Mouse (Mus musculus): ENCODE measurements at regions not wholly inside any gene's neighbourhood (a gene's known extent, or its start where the extent isn't known, plus 50 kb on each side); places are given as distances from the start of the nearest gene placed in this dataset.

DNA sequence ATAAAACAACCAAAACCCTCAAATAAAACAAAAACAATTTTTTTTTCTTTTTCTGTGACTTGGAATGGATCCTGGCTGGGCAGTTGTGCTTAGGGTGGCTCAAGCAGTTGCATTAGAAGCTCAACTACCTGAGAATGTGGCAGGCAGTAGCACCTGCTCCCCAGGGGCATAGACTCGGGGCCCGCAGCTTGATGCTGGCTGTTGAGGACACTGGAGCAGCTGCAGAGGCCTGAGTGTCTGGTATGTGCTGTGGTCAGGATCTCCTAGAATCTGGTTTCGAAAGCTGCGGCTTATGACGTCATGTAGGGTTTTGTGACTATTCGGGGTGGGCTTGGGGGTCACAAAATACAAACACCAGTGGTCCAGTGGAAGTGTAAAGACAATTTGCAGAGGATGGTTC is 103.7 kb upstream of the Bcor start:
- no peak for DNase-seq
- H3K27ac ChIP-seq, result no peak overlapping the region
- no peaks in the 10 kb centered on the region for H3K27me3 ChIP-seq
- no peak overlapping the region for H3K4me3 ChIP-seq (replicated peaks)
- H3K4me2 ChIP-seq, result no peak overlapping the region
- no peak for ATAC-seq (ENCODE audit: low read depth)
- H3K36me3 ChIP-seq, result no peaks in the 10 kb centered on the region
- WGBS (ENCODE audit: insufficient replicate concordance), result 64% methylated on average over 6 of the region's 6 CpGs
- no peaks in the 10 kb centered on the region for H3K4me1 ChIP-seq (replicated peaks)
- no peak overlapping the region for H3K9ac ChIP-seq
- H3K9me3 ChIP-seq (replicated peaks), result no peaks in the 10 kb centered on the region

DNA sequence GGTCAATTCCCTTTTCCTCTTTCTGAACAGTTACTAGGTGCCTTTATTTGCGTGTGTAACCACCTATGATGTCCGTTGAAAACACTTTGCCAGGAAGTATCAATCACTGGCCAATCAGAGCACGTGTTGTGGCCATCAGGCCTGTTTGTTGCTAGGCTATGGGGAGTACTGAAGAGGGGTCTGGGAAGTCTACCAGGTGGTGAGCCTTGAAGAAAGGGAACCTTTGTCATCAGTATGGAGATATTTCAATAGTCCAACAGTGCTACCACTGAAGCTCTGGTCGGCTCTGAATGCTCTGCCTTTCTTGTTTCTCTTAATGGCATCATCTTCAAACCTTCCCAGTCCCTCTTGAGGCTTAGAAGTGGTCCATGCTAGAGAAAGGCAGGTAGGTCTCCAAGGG is 124.6 kb upstream of the Bcor start:
- 54% methylated on average over 4 of the region's 4 CpGs for WGBS (ENCODE audit: insufficient replicate concordance)
- H3K27ac ChIP-seq, result no peak overlapping the region
- no peak overlapping the region for H3K9ac ChIP-seq
- H3K9me3 ChIP-seq (replicated peaks), result no peaks in the 10 kb centered on the region
- ATAC-seq (ENCODE audit: low read depth), result no peak
- no peak for DNase-seq
- H3K4me1 ChIP-seq (replicated peaks), result peaks cover 3% of the 10 kb centered on the region; the same call in 1 of the 2 replicates
- H3K4me2 ChIP-seq, result no peak overlapping the region
- H3K27me3 ChIP-seq, result peaks cover 16% of the 10 kb centered on the region
- no peaks in the 10 kb centered on the region for H3K36me3 ChIP-seq
- H3K4me3 ChIP-seq (replicated peaks), result no peak overlapping the region

GRCm38 (mm10) chrX:12285141-12285540 is 125.0 kb upstream of the Bcor start:
- H3K4me2 ChIP-seq, result no peak overlapping the region
- no peak overlapping the region for H3K27ac ChIP-seq
- 36% methylated on average over 5 of the region's 5 CpGs for WGBS (ENCODE audit: insufficient replicate concordance)

DNA sequence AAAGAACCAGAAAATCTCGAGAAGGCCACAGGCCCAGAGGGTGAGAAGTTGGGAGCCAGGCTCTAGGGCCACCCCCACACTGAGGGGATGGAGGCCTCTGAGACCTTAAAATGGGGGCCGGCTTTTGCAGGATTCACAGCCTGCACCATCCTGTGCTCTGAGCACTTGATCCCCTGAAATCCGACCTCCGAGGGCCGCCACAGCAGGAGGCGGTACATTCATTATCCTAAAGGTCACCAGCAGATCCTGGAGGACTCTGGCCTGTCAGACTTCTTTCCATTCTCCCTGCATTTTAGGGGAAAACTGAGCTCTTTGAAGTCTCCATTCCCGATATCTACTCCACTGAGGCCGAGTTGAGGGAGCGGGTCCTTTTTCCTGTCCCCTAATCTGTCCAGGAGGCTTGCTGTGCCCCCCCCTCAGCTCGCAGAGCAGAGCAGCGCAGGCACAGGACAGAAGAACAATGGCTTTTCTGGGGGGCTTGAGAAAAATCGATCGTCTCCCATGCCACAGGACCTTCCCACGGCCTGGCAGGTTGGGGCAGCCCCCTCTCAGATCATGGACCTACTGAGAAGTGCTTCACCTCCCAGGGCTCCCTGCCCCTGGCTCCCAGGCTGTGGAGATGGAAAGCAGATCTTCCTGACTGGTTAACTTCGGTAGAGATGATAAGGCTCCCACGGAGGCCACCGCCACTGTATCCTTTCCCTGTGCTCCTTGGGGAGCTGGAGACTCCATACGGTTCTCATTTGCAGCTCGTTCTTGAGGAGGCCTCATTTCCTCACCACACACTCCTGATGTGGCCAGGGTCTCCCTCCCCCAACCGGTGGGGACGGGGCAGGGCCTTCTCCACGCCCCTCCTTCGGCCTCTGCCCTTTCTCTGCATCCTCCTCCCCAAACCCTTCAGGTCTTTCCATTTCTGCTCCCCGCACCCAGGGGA is 126.1 kb upstream of the Bcor start:
- Histone ChIP-seq H3K9ac (no peak overlapping the region), H3K27ac (no peak overlapping the region), H3K9me3 (replicated peaks) (no peaks in the 10 kb centered on the region), H3K27me3 (peaks cover 16% of the 10 kb centered on the region), H3K4me2 (no peak overlapping the region), H3K36me3 (no peaks in the 10 kb centered on the region), H3K4me3 (replicated peaks) (no peak overlapping the region), H3K4me1 (replicated peaks) (peaks cover 3% of the 10 kb centered on the region; the same call in 1 of the 2 replicates)
- DNase-seq (no peak), ATAC-seq (ENCODE audit: low read depth) (no peak)
- 36% methylated on average over 24 of the region's 24 CpGs for WGBS (ENCODE audit: insufficient replicate concordance)

More at GRCm38 (mm10) chrX:12285141-12285540, 125.0 kb upstream of the Bcor start:
- Histone ChIP-seq H3K4me3 (replicated peaks) (no peak overlapping the region), H3K4me1 (replicated peaks) (peaks cover 3% of the 10 kb centered on the region; the same call in 1 of the 2 replicates), H3K9me3 (replicated peaks) (no peaks in the 10 kb centered on the region), H3K27me3 (peaks cover 16% of the 10 kb centered on the region), H3K9ac (no peak overlapping the region), H3K36me3 (no peaks in the 10 kb centered on the region)
- no peak for ATAC-seq (ENCODE audit: low read depth)
- DNase-seq, result no peak

DNA sequence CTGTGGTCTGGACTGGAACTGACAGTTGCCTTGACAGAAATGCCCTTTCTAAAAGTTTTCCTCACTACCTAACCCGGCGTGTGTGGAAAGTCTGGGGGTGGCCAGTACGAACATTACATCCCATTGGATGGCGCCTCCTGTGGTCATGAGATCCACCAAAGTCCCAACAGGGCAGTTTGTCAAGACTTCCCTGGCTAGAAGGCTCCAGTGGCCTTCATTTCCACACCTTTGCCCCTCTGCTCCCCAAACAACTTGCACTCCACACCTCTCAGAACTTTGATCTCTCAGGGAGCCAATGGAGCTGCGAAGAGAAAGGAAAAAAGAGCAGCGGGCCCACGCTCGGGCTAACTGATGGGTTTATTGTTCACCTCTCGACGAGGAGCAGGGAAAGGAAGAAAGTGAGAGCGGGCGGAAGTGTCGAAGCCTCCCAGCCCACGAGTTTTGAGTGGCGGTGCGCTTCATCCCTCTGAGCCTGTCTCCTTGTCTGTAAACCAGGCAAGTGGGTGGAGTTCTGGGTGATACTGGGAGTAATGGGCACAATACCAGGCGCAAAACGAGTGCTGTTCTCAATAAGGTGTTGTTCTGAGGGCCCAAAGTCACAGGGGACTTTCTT is 126.9 kb upstream of the Bcor start:
- whole genome bisulfite sequencing (ENCODE audit: insufficient replicate concordance), result 21% methylated on average over 18 of the region's 18 CpGs
- ATAC-seq (ENCODE audit: low read depth) (no peak), DNase-seq (no peak)
- Histone ChIP-seq H3K36me3 (no peaks in the 10 kb centered on the region), H3K4me3 (replicated peaks) (no peak overlapping the region), H3K27ac (no peak overlapping the region), H3K27me3 (peaks cover 16% of the 10 kb centered on the region), H3K9ac (no peak overlapping the region), H3K9me3 (replicated peaks) (no peaks in the 10 kb centered on the region), H3K4me2 (no peak overlapping the region), H3K4me1 (replicated peaks) (peaks cover 3% of the 10 kb centered on the region; the same call in 1 of the 2 replicates)

DNA sequence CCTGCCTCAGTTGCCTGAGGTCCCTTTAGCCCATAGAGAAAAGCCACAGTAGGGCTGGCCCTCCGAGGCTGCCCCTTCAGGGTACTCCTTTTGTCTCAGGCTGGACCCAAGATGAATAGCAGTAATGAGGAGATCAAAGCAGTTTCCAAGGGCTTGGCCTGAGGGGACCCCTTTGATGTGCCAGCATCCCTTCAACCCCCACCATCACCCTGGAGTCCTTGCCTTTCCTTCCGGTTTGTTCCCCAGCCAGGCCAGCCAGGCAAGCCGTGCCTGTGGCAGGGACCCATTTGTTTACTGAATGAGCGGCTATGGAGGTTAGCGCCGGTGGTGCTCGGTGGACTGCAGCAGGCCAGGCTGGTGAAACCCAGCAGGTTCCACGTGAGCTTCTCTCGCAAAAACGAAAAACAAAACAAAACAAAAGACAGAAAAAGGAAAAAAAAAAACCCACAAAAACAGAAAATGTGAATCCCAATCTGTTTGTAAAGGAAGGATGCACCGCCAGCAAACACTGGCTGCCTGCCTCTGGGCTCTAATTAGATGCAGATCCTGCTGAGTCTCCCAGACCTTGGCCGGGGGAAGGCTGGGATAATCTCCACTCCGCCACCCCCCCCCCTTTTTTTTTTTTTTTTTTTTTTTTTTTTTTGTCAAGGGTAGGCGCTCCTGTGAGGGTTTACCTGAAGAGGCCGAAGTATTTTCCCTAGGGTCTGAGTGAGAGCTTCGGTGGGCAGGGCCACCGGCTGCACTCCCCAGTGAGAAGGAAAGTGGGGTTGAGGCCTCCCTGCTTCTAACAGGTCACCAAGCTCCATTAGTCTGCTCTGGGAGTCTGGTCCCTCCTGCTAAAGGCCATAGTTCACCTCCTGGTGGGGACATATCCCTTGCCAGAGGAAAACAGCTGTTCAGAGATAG is 127.8 kb upstream of the Bcor start:
- no peak overlapping the region for H3K27ac ChIP-seq
- DNase-seq, result no peak

DNA sequence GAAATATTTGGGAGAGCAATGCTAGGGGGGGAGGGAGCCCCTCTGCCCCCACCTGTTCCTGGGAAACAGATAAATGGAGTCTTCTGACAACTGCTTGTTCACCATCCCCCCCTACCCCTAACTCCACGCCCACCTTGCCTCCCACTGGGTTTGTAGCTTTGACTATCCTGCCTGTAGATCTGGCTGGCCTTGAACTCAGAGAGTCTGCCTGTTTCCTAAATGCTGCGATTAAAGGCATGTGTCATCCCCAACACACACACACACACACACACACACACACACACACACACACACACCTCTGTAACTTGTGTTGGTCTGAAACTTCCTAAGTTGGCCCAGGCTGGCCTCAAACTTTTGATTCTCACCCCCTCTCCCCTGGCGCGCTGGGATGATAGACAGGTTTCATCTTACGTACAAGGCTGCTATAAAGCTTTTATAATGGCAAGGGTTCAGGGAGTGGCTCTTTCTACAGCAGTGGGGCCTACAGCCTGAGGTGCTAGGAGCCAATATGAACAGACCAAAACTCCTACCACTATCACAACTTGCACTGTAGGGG is 128.5 kb upstream of the Bcor start:
- Histone ChIP-seq H3K4me3 (replicated peaks) (no peak overlapping the region), H3K9me3 (replicated peaks) (no peaks in the 10 kb centered on the region), H3K36me3 (no peaks in the 10 kb centered on the region), H3K27me3 (peaks cover 16% of the 10 kb centered on the region), H3K27ac (no peak overlapping the region), H3K4me2 (no peak overlapping the region), H3K4me1 (replicated peaks) (peaks cover 3% of the 10 kb centered on the region; the same call in 1 of the 2 replicates), H3K9ac (no peak overlapping the region)
- DNase-seq (no peak), ATAC-seq (ENCODE audit: low read depth) (no peak)
- WGBS (ENCODE audit: insufficient replicate concordance), result 59% methylated on average over 5 of the region's 5 CpGs

More for the DNA sequence above, 127.8 kb upstream of the Bcor start:
- no peak for ATAC-seq (ENCODE audit: low read depth)
- Histone ChIP-seq H3K27me3 (peaks cover 16% of the 10 kb centered on the region), H3K36me3 (no peaks in the 10 kb centered on the region), H3K4me1 (replicated peaks) (peaks cover 3% of the 10 kb centered on the region; the same call in 1 of the 2 replicates), H3K4me2 (no peak overlapping the region), H3K9me3 (replicated peaks) (no peaks in the 10 kb centered on the region), H3K9ac (no peak overlapping the region), H3K4me3 (replicated peaks) (no peak overlapping the region)
- 41% methylated on average over 17 of the region's 17 CpGs for WGBS (ENCODE audit: insufficient replicate concordance)

- peaks cover 30% of the 10 kb centered on the region for H3K4me1 ChIP-seq (replicated peaks)
- no peaks in the 10 kb centered on the region for H3K36me3 ChIP-seq
- H3K4me2 ChIP-seq, result no peak overlapping the region
- no peaks in the 10 kb centered on the region for H3K27me3 ChIP-seq
- no peak for ATAC-seq (ENCODE audit: low read depth)
- no peak overlapping the region for H3K27ac ChIP-seq
- no peak overlapping the region for H3K9ac ChIP-seq
- WGBS (ENCODE audit: insufficient replicate concordance), result 47% methylated on average over 2 of the region's 2 CpGs
- H3K9me3 ChIP-seq (replicated peaks), result no peaks in the 10 kb centered on the region
- H3K4me3 ChIP-seq (replicated peaks), result no peak overlapping the region
- no peak for DNase-seq
These were observed 133.0 kb upstream of the Bcor start for GRCm38 (mm10) chrX:12293146-12293545.

GRCm38 (mm10) chrX:12294452-12294851 is 134.3 kb upstream of the Bcor start:
- peaks cover 30% of the 10 kb centered on the region for H3K4me1 ChIP-seq (replicated peaks)
- no peaks in the 10 kb centered on the region for H3K9me3 ChIP-seq (replicated peaks)
- WGBS (ENCODE audit: insufficient replicate concordance), result 80% methylated on average over 9 of the region's 9 CpGs
- no peaks in the 10 kb centered on the region for H3K27me3 ChIP-seq
- no peak overlapping the region for H3K4me2 ChIP-seq
- H3K36me3 ChIP-seq, result no peaks in the 10 kb centered on the region
- no peak overlapping the region for H3K27ac ChIP-seq
- no peak overlapping the region for H3K4me3 ChIP-seq (replicated peaks)
- DNase-seq (no peak), ATAC-seq (ENCODE audit: low read depth) (no peak)
- H3K9ac ChIP-seq, result no peak overlapping the region

GRCm38 (mm10) chrX:12294941-12295340 is 134.8 kb upstream of the Bcor start:
- H3K4me2 ChIP-seq, result no peak overlapping the region
- H3K4me1 ChIP-seq (replicated peaks), result peaks cover 30% of the 10 kb centered on the region
- peak overlapping the region; percentile 13; the same call in 1 of the 2 replicates for H3K27ac ChIP-seq
- no peak overlapping the region for H3K4me3 ChIP-seq (replicated peaks)
- DNase-seq, result no peak
- H3K9me3 ChIP-seq (replicated peaks), result no peaks in the 10 kb centered on the region
- no peak overlapping the region for H3K9ac ChIP-seq
- ATAC-seq (ENCODE audit: low read depth), result no peak
- WGBS (ENCODE audit: insufficient replicate concordance), result 54% methylated on average over 6 of the region's 6 CpGs
- no peaks in the 10 kb centered on the region for H3K27me3 ChIP-seq
- H3K36me3 ChIP-seq, result no peaks in the 10 kb centered on the region
